Mouse (Mus musculus): ENCODE data around the gene Gm2956. TPM values are rescaled to one million over a fixed set of nuclear protein-coding genes. Genes with fewer than 3 reads are reported as not detected.
"Not testable (repeated sequence)": the region's sequence is repeated elsewhere in the genome, so short reads cannot be mapped to it uniquely, and the experiment has no call there.

Gm2956 gene
- polyA plus RNA-seq (2012; ENCODE audit: insufficient read depth, low replicate concordance), result not detected in 2 replicates

DNA sequence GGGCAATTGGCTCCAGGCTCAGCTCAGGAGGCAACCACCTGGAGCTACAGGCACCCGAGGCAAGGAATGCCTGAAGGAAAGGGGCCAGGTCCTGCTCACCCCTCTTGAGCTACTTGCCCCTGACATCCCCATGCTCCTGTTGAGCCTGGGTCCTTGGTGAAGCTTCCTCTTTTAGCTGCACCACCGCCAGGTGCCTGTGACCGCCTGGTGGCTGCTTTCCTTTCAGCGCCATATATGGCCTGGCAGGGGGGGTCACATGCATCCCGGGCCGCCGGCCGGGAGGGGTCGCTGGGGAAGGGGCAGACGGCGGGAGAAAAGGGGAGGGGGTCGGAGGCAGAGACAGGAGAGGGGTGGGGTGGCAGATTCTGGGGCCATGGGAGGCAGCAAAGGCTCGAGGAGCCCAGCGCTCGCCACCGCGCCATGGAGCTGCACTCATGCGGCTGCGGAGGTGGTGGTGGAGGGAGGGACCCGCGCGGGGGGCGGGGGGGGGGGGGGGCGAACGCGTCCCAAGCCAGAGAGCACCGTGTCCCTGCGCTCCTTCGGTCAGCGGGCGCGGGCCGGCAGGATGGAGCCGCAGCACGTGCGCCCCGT, at the start of gene Gm2956:
TSS of gene Gm2956 (plus strand) at position 541 of the 591 bp plus-strand sequence.
- not testable (repeated sequence) for H3K9me3 ChIP-seq; H3K4me1 ChIP-seq; H3K4me3 ChIP-seq (replicated peaks); H3K36me3 ChIP-seq (replicated peaks; ENCODE audit: low read length); H3K27me3 ChIP-seq (replicated peaks)

DNA sequence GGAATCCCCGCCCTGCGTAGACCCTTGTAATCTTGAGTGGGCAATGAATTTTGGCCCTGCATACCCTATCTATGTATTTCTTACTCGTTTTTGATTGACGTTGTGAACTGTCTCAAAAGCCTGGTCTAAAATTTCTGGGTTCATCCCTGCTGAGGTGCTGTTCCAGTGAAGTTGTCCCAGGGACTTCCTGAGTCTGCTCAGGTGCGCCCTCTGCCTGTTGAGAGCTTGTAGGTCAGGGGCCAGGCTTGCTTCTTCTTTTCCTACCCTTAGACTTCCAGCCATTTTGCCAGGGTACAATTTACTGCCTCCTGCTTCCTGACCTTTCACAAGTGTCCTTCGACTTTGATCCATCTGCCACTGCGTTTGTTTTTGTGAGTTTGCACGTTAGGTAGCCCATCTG, 979 bp downstream of the Gm2956 start:
- not testable (repeated sequence) for H3K27me3 ChIP-seq (replicated peaks); H3K36me3 ChIP-seq (replicated peaks; ENCODE audit: low read length); H3K9me3 ChIP-seq; H3K4me3 ChIP-seq (replicated peaks); H3K4me1 ChIP-seq

DNA sequence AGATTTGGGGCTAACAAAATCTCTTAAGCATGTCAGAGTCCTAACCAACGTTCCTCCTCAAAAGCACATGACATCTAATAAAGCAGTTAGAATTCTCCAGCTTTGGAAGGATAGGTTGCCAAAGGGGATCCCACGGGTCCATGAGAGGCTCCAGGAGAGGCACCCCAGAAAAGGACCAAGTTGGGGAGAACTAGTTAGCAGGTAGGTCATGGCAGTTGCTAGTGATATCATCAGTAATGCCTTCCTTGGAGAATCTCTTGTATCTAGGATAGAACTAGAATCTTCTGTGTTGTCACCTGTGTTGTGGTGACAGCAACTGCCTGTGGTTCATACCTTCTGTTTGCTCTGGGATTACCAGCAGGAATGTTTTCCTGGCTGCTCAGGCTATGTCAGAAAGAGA, 62.4 kb downstream of the Gm2956 start, which contains the start of gene Gm10413:
TSS of gene Gm10413 (plus strand) at position 301 of the 400 bp plus-strand sequence.
- not testable (repeated sequence) for H3K27me3 ChIP-seq (replicated peaks); H3K9me3 ChIP-seq; H3K36me3 ChIP-seq (replicated peaks; ENCODE audit: low read length); H3K4me3 ChIP-seq (replicated peaks); H3K4me1 ChIP-seq

Other genes with a start within 250 kb of the Gm2956 start
- gene Gm10340, start 198.6 kb upstream of the Gm2956 start, polyA plus RNA-seq (2012; ENCODE audit: insufficient read depth, low replicate concordance), result not detected in 2 replicates
- 0.06 TPM in 1 of 2 replicates, not detected in the other for gene Gm5795, start 144.4 kb upstream of the Gm2956 start, polyA plus RNA-seq (2012; ENCODE audit: insufficient read depth, low replicate concordance)
- 0.41 TPM in 1 of 2 replicates, not detected in the other for gene D830030K20Rik, start 124.1 kb upstream of the Gm2956 start, polyA plus RNA-seq (2012; ENCODE audit: insufficient read depth, low replicate concordance)
- gene Gm10413, start 62.5 kb downstream of the Gm2956 start, polyA plus RNA-seq (2012; ENCODE audit: insufficient read depth, low replicate concordance), result not detected in 2 replicates
- gene Gm10409, start 80.0 kb downstream of the Gm2956 start, polyA plus RNA-seq (2012; ENCODE audit: insufficient read depth, low replicate concordance), result not detected in 2 replicates
- gene Gm3005, start 95.5 kb downstream of the Gm2956 start, polyA plus RNA-seq (2012; ENCODE audit: insufficient read depth, low replicate concordance), result not detected in 2 replicates
- not detected in 2 replicates for gene Gm10408, start 116.8 kb downstream of the Gm2956 start, polyA plus RNA-seq (2012; ENCODE audit: insufficient read depth, low replicate concordance)